Mouse (Mus musculus): ENCODE measurements around the gene Hes5. TPM values are rescaled to one million over a fixed set of nuclear protein-coding genes. Genes with fewer than 3 reads are reported as not detected.

Gene Hes5
- polyA plus RNA-seq (2015; fragmentation: Nextera tagmentation; extraction: Ambion mirVana): 291 and 346 TPM in 2 replicates

- H3K36me3 ChIP-seq: no peaks in the 10 kb centered on the region
- peak within 1 kb of the TSS; percentile 83 for H3K4me3 ChIP-seq (replicated peaks)
- peak within 1 kb of the TSS; percentile 96 for H3K9ac ChIP-seq (replicated peaks)
- H3K4me2 ChIP-seq (replicated peaks): peak within 1 kb of the TSS; percentile 84
- H3K4me1 ChIP-seq (replicated peaks): peaks cover 80% of the 10 kb centered on the region
- peak within 1 kb of the TSS; percentile 93 for H3K27ac ChIP-seq
- H3K9me3 ChIP-seq: no peaks in the 10 kb centered on the region
- H3K27me3 ChIP-seq: peaks cover 15% of the 10 kb centered on the region; the same call in 1 of the 2 replicates
- ATAC-seq: peak; percentile 65
- WGBS: under 1% methylated on average over 58 of the region's 65 CpGs
These were observed at the start of gene Hes5 for GRCm38 (mm10) chr4:154960690-154961225. Gene Hes5, plus strand, starts transcription at chr4:154960923.

- Histone ChIP-seq H3K9me3 (no peaks in the 10 kb centered on the region), H3K36me3 (no peaks in the 10 kb centered on the region), H3K9ac (replicated peaks) (no peak overlapping the region), H3K4me1 (replicated peaks) (peaks cover 13% of the 10 kb centered on the region), H3K27me3 (no peaks in the 10 kb centered on the region), H3K4me3 (replicated peaks) (no peak overlapping the region), H3K27ac (no peak overlapping the region), H3K4me2 (replicated peaks) (no peak overlapping the region)
- WGBS: 65% methylated on average over 2 of the region's 2 CpGs
- no peak for ATAC-seq
These were observed 49.1 kb upstream of the Hes5 start for GRCm38 (mm10) chr4:154911644-154912043.

GRCm38 (mm10) chr4:154913845-154914244 lies 46.9 kb upstream of the Hes5 start:
- Histone ChIP-seq H3K4me3 (replicated peaks) (no peak overlapping the region), H3K9ac (replicated peaks) (no peak overlapping the region), H3K9me3 (no peaks in the 10 kb centered on the region), H3K36me3 (no peaks in the 10 kb centered on the region), H3K4me2 (replicated peaks) (no peak overlapping the region), H3K27ac (no peak overlapping the region), H3K4me1 (replicated peaks) (peaks cover 9% of the 10 kb centered on the region), H3K27me3 (no peaks in the 10 kb centered on the region)
- ATAC-seq: no peak
- 95% methylated on average over 3 of the region's 3 CpGs for WGBS

GRCm38 (mm10) chr4:154914252-154914651 lies 46.5 kb upstream of the Hes5 start:
- H3K27ac ChIP-seq: no peak overlapping the region
- H3K36me3 ChIP-seq: no peaks in the 10 kb centered on the region
- no peak for ATAC-seq
- H3K9ac ChIP-seq (replicated peaks): no peak overlapping the region
- H3K4me3 ChIP-seq (replicated peaks): no peak overlapping the region
- no peaks in the 10 kb centered on the region for H3K9me3 ChIP-seq
- H3K27me3 ChIP-seq: no peaks in the 10 kb centered on the region
- no peak overlapping the region for H3K4me2 ChIP-seq (replicated peaks)
- 92% methylated on average over 4 of the region's 4 CpGs for WGBS
- peaks cover 9% of the 10 kb centered on the region for H3K4me1 ChIP-seq (replicated peaks)

- no peak for ATAC-seq
- H3K4me3 ChIP-seq (replicated peaks): no peak overlapping the region
- H3K4me1 ChIP-seq (replicated peaks): peaks cover 9% of the 10 kb centered on the region
- H3K27me3 ChIP-seq: no peaks in the 10 kb centered on the region
- no peaks in the 10 kb centered on the region for H3K9me3 ChIP-seq
- H3K9ac ChIP-seq (replicated peaks): no peak overlapping the region
- H3K27ac ChIP-seq: no peak overlapping the region
- H3K36me3 ChIP-seq: no peaks in the 10 kb centered on the region
- 86% methylated on average over 3 of the region's 3 CpGs for WGBS
- no peak overlapping the region for H3K4me2 ChIP-seq (replicated peaks)
These were observed 46.0 kb upstream of the Hes5 start for GRCm38 (mm10) chr4:154914707-154915106.

- H3K27ac ChIP-seq: no peak overlapping the region
- no peaks in the 10 kb centered on the region for H3K27me3 ChIP-seq
- H3K9ac ChIP-seq (replicated peaks): no peak overlapping the region
- no peaks in the 10 kb centered on the region for H3K9me3 ChIP-seq
- H3K36me3 ChIP-seq: no peaks in the 10 kb centered on the region
- WGBS: 86% methylated on average over 10 of the region's 10 CpGs
- H3K4me1 ChIP-seq (replicated peaks): peaks cover 9% of the 10 kb centered on the region
- no peak for ATAC-seq
- no peak overlapping the region for H3K4me3 ChIP-seq (replicated peaks)
- no peak overlapping the region for H3K4me2 ChIP-seq (replicated peaks)
These were observed 45.4 kb upstream of the Hes5 start for GRCm38 (mm10) chr4:154915286-154915685.

GRCm38 (mm10) chr4:154916662-154917061 lies 44.1 kb upstream of the Hes5 start:
- 86% methylated on average over 4 of the region's 4 CpGs for WGBS
- no peaks in the 10 kb centered on the region for H3K27me3 ChIP-seq
- H3K27ac ChIP-seq: no peak overlapping the region
- H3K4me2 ChIP-seq (replicated peaks): no peak overlapping the region
- H3K9ac ChIP-seq (replicated peaks): no peak overlapping the region
- no peaks in the 10 kb centered on the region for H3K9me3 ChIP-seq
- ATAC-seq: no peak
- H3K36me3 ChIP-seq: no peaks in the 10 kb centered on the region
- no peaks in the 10 kb centered on the region for H3K4me1 ChIP-seq (replicated peaks)
- H3K4me3 ChIP-seq (replicated peaks): no peak overlapping the region

GRCm38 (mm10) chr4:154922291-154922690 lies 38.4 kb upstream of the Hes5 start:
- WGBS: 78% methylated on average over 4 of the region's 4 CpGs
- H3K36me3 ChIP-seq: no peaks in the 10 kb centered on the region
- no peak overlapping the region for H3K9ac ChIP-seq (replicated peaks)
- no peaks in the 10 kb centered on the region for H3K4me1 ChIP-seq (replicated peaks)
- no peak for ATAC-seq
- H3K4me3 ChIP-seq (replicated peaks): no peak overlapping the region
- H3K9me3 ChIP-seq: no peaks in the 10 kb centered on the region
- no peak overlapping the region for H3K4me2 ChIP-seq (replicated peaks)
- no peaks in the 10 kb centered on the region for H3K27me3 ChIP-seq
- H3K27ac ChIP-seq: no peak overlapping the region

GRCm38 (mm10) chr4:154922931-154923330 lies 37.8 kb upstream of the Hes5 start:
- no peak for ATAC-seq
- H3K9ac ChIP-seq (replicated peaks): no peak overlapping the region
- WGBS: 77% methylated on average over 5 of the region's 5 CpGs
- H3K4me2 ChIP-seq (replicated peaks): no peak overlapping the region
- H3K4me3 ChIP-seq (replicated peaks): no peak overlapping the region
- H3K27me3 ChIP-seq: no peaks in the 10 kb centered on the region
- no peaks in the 10 kb centered on the region for H3K9me3 ChIP-seq
- H3K36me3 ChIP-seq: no peaks in the 10 kb centered on the region
- H3K4me1 ChIP-seq (replicated peaks): no peaks in the 10 kb centered on the region
- H3K27ac ChIP-seq: no peak overlapping the region

GRCm38 (mm10) chr4:154925413-154925812 lies 35.3 kb upstream of the Hes5 start:
- Histone ChIP-seq H3K9ac (replicated peaks) (no peak overlapping the region), H3K4me3 (replicated peaks) (no peak overlapping the region), H3K4me2 (replicated peaks) (no peak overlapping the region), H3K9me3 (no peaks in the 10 kb centered on the region), H3K27ac (no peak overlapping the region), H3K36me3 (no peaks in the 10 kb centered on the region), H3K4me1 (replicated peaks) (no peaks in the 10 kb centered on the region; the same call in 1 of the 2 replicates), H3K27me3 (no peaks in the 10 kb centered on the region)
- 44% methylated on average over 4 of the region's 4 CpGs for WGBS
- no peak for ATAC-seq

- 77% methylated on average over 9 of the region's 9 CpGs for WGBS
- no peak overlapping the region for H3K4me2 ChIP-seq (replicated peaks)
- ATAC-seq: no peak
These were observed 33.5 kb upstream of the Hes5 start for GRCm38 (mm10) chr4:154926969-154927898.

GRCm38 (mm10) chr4:154927899-154928337 lies 32.8 kb upstream of the Hes5 start:
- Histone ChIP-seq H3K36me3 (no peaks in the 10 kb centered on the region), H3K4me2 (replicated peaks) (no peak overlapping the region), H3K27ac (no peak overlapping the region), H3K9ac (replicated peaks) (no peak overlapping the region), H3K27me3 (no peaks in the 10 kb centered on the region), H3K4me3 (replicated peaks) (no peak overlapping the region), H3K4me1 (replicated peaks) (no peaks in the 10 kb centered on the region; the same call in 1 of the 2 replicates), H3K9me3 (no peaks in the 10 kb centered on the region)
- ATAC-seq: no peak
- WGBS: 84% methylated on average over 5 of the region's 5 CpGs

More at GRCm38 (mm10) chr4:154926969-154927898, 33.5 kb upstream of the Hes5 start:
- Histone ChIP-seq H3K36me3 (no peaks in the 10 kb centered on the region), H3K9ac (replicated peaks) (no peak overlapping the region), H3K4me3 (replicated peaks) (no peak overlapping the region), H3K27ac (no peak overlapping the region), H3K9me3 (no peaks in the 10 kb centered on the region), H3K4me1 (replicated peaks) (no peaks in the 10 kb centered on the region; the same call in 1 of the 2 replicates), H3K27me3 (no peaks in the 10 kb centered on the region)

Measured in midbrain, embryonic 13.5 days (tissue).